10 mouse cellular contexts compared by ENCODE assay signal in the genomic region with DNA sequence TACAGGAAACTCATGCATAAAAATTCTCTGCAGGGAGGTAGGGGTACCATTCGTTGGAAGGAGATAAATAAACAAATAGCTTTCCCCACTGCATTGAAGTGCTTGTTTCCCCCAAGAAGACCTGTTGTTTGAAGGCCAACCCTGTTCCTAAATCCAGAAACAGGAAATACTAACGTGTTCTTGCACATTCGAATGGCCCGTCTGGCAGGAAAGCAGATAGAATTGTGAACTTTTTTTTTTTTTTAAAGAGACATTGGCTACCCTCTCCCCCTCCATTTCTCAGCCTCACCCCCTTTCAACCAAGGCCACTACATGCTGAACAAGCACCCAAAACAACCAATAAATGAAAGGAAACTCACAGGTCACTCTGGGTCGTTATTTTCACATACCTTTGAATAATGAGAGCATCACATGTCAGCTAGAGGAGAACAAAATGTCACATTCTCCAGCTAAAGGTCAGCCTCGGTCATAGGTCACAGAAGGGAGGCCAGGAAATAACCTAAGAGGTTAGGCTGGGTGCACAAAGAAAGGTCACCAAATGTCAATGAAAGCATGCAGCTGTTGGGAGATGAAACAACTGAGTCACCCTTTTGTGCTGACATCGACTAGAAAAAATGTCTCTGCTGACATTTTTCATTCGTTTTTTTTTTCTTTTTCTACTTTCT.
DNase-seq lines count a peak whose midpoint lies in the region; ATAC-seq and TF ChIP-seq lines count a peak whose summit lies in the region.
"Had no signal": no experiment of that assay in that cellular context is flagged by ENCODE, and none has a peak within 500 bp of the region (broad histone marks: within the 10 kb centered on the region; RNA-seq: fewer than 3 reads in every experiment).

No protein-coding gene starts in this region.

- no peak overlapping the region for H3K27ac ChIP-seq in liver, embryonic 12.5 days
- H3K27ac ChIP-seq: heart, embryonic 13.5 days; limb, embryonic 12.5 days had no signal

- H3K9ac ChIP-seq in liver, embryonic 12.5 days = no peak overlapping the region
- H3K9ac ChIP-seq: heart, embryonic 13.5 days; limb, embryonic 12.5 days had no signal

- DNase-seq in gastrocnemius, postnatal 25 days = peak; percentile 25
- DNase-seq in gastrocnemius, postnatal 4 days (ENCODE audit: low spot score in 2 of 2) = no peak
- peak; percentile 22 for DNase-seq in embryo, embryonic 11.5 days (ENCODE audit: low read depth, low spot score)
- no peak for DNase-seq in natural killer cell, adult 2 months (ENCODE audit: low spot score in 2 of 2)
- no peak for DNase-seq in ovary, postnatal 10 days (ENCODE audit: low spot score)

- H3K4me2 ChIP-seq in liver, embryonic 12.5 days = no peak overlapping the region
- H3K4me2 ChIP-seq: heart, embryonic 13.5 days; limb, embryonic 12.5 days had no signal

- no peak overlapping the region for H3K4me3 ChIP-seq in C2C12 (ENCODE audit: insufficient read depth, poor library complexity, severe bottlenecking)
- no peak overlapping the region for H3K4me3 ChIP-seq in liver, embryonic 12.5 days
- H3K4me3 ChIP-seq: heart, embryonic 13.5 days; limb, embryonic 12.5 days had no signal

- peak; percentile 40; the same call in 1 of the 2 replicates for ATAC-seq in liver, embryonic 12.5 days
- ATAC-seq in frontal cortex, adult (ENCODE audit: low TSS enrichment) = no peak

- H3K79me2 ChIP-seq in C2C12 (ENCODE audit: control insufficient read depth, insufficient read depth) = no peaks in the 10 kb centered on the region

- no peaks in the 10 kb centered on the region for H3K9me3 ChIP-seq in liver, embryonic 12.5 days (replicated peaks)
- H3K9me3 ChIP-seq: heart, embryonic 13.5 days; limb, embryonic 12.5 days had no signal

- H3K36me3 ChIP-seq in C2C12 (ENCODE audit: control insufficient read depth, insufficient read depth) = no peaks in the 10 kb centered on the region
- no peaks in the 10 kb centered on the region for H3K36me3 ChIP-seq in liver, embryonic 12.5 days
- H3K36me3 ChIP-seq: heart, embryonic 13.5 days; limb, embryonic 12.5 days had no signal

- no peak overlapping the region for H3ac ChIP-seq in C2C12 (ENCODE audit: control insufficient read depth, insufficient read length, low read depth)

- H3K79me3 ChIP-seq in C2C12 (ENCODE audit: low read depth) = no peaks in the 10 kb centered on the region

- WGBS in liver, embryonic 12.5 days (ENCODE audit: insufficient replicate concordance) = 19% methylated on average over 8 of the region's 8 CpGs

- no peak for TF ChIP-seq CTCF in C2C12 (IDR thresholded peaks at IDR 0.05; ENCODE audit: control insufficient read depth, insufficient read depth, insufficient read length)

- peaks cover 7% of the 10 kb centered on the region; the same call in 1 of the 2 replicates for H3K4me1 ChIP-seq in liver, embryonic 12.5 days

- H3K27me3 ChIP-seq in C2C12 (ENCODE audit: control insufficient read depth, insufficient read depth, insufficient read length) = no peaks in the 10 kb centered on the region
- no peaks in the 10 kb centered on the region for H3K27me3 ChIP-seq in liver, embryonic 12.5 days (replicated peaks)
- H3K27me3 ChIP-seq: heart, embryonic 13.5 days; limb, embryonic 12.5 days had no signal

TF ChIP-seq in C2C12, 6 proteins besides CTCF, POLR2A, EP300 and RAD21:
- TF ChIP-seq MAX (IDR thresholded peaks at IDR 0.05) (no peak), CEBPB (IDR thresholded peaks at IDR 0.05; ENCODE audit: low read depth) (no peak), USF1 (IDR thresholded peaks at IDR 0.05; ENCODE audit: low read depth) (no peak), MYOD1 (IDR thresholded peaks at IDR 0.05; ENCODE audit: control insufficient read depth, insufficient read length, low read depth) (peak; percentile 74), MYOG (IDR thresholded peaks at IDR 0.05; ENCODE audit: control insufficient read depth, extremely low read depth, insufficient read length) (no peak)

Comparison
In these comparisons a context has a peak if more than half of its experiments do, and no peak if none do; other contexts are left out.
1. DNase-seq: peak in gastrocnemius, postnatal 25 days (single experiment) and embryo, embryonic 11.5 days (single experiment); none in gastrocnemius, postnatal 4 days (0 of 2), natural killer cell, adult 2 months (0 of 2) and ovary, postnatal 10 days (single experiment).